Mouse (Mus musculus): Measurements from ENCODE around the gene Paip2b. TPM values are rescaled to one million over a fixed set of nuclear protein-coding genes. Genes with fewer than 3 reads are reported as not detected.
"Not testable (repeated sequence)": the region's sequence is repeated elsewhere in the genome, so short reads cannot be mapped to it uniquely, and the experiment has no call there.

Paip2b gene
- polyA plus RNA-seq, 1 experiment from 2014 or later, result 17.3 TPM

- no peak overlapping the region for H3K4me3 ChIP-seq (ENCODE audit: low read depth, low read length)
- no peak for DNase-seq (ENCODE audit: low spot score)
- H3K27me3 ChIP-seq (replicated peaks; ENCODE audit: control insufficient read depth, insufficient read depth, low read length), result no peaks in the 10 kb centered on the region
- H3K9me3 ChIP-seq (ENCODE audit: control insufficient read depth, low read length), result no peaks in the 10 kb centered on the region
- no peak overlapping the region for H3K9ac ChIP-seq (ENCODE audit: low read depth, low read length)
- H3K4me2 ChIP-seq (ENCODE audit: low read depth, low read length), result no peak overlapping the region
- H3K36me3 ChIP-seq (ENCODE audit: control insufficient read depth, insufficient read depth, low read length), result no peaks in the 10 kb centered on the region
- H3K27ac ChIP-seq (replicated peaks; ENCODE audit: low read depth, low read length), result no peak overlapping the region
- no peak for ATAC-seq (ENCODE audit: low read depth)
- H3K4me1 ChIP-seq (ENCODE audit: control insufficient read depth, insufficient read depth, low read length), result no peaks in the 10 kb centered on the region
- WGBS, result 83% methylated on average over 2 of the region's 2 CpGs
Measured at GRCm38 (mm10) chr6:83849446-83849845, 17.9 kb upstream of the Paip2b start.

GRCm38 (mm10) chr6:83846141-83846540, 14.6 kb upstream of the Paip2b start:
- no peaks in the 10 kb centered on the region for H3K4me1 ChIP-seq (ENCODE audit: control insufficient read depth, insufficient read depth, low read length)
- H3K4me2 ChIP-seq (ENCODE audit: low read depth, low read length), result no peak overlapping the region
- H3K27me3 ChIP-seq (replicated peaks; ENCODE audit: control insufficient read depth, insufficient read depth, low read length), result no peaks in the 10 kb centered on the region
- H3K27ac ChIP-seq (replicated peaks; ENCODE audit: low read depth, low read length), result no peak overlapping the region
- DNase-seq (ENCODE audit: low spot score) (no peak), ATAC-seq (ENCODE audit: low read depth) (no peak)
- 83% methylated on average over 2 of the region's 2 CpGs for WGBS
- H3K9ac ChIP-seq (ENCODE audit: low read depth, low read length), result no peak overlapping the region
- no peaks in the 10 kb centered on the region for H3K36me3 ChIP-seq (ENCODE audit: control insufficient read depth, insufficient read depth, low read length)
- H3K9me3 ChIP-seq (ENCODE audit: control insufficient read depth, low read length), result no peaks in the 10 kb centered on the region
- H3K4me3 ChIP-seq (ENCODE audit: low read depth, low read length), result no peak overlapping the region

DNA sequence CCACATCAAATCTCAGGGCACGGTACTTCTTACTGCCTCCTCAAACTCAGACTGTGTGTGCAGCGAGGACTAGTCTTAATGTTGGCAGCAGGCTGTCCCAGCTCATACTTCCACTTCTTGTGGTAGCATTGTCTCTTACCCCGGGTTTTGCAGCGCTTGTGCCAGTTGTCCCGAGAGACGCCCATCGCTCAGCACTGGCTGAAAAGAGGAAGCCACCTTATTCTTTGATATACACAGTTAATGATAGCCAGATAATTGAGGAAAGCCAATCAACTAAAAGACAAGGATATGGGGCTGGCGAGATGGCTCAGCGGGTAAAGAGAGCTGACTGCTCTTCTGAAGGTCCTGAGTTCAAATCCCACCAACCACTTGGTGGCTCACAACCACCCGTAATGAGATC, 13.4 kb upstream of the Paip2b start:
- Histone ChIP-seq H3K4me1 (ENCODE audit: control insufficient read depth, insufficient read depth, low read length) (no peaks in the 10 kb centered on the region), H3K27me3 (replicated peaks; ENCODE audit: control insufficient read depth, insufficient read depth, low read length) (no peaks in the 10 kb centered on the region), H3K9ac (ENCODE audit: low read depth, low read length) (no peak overlapping the region), H3K27ac (replicated peaks; ENCODE audit: low read depth, low read length) (no peak overlapping the region), H3K4me2 (ENCODE audit: low read depth, low read length) (no peak overlapping the region), H3K36me3 (ENCODE audit: control insufficient read depth, insufficient read depth, low read length) (no peaks in the 10 kb centered on the region), H3K4me3 (ENCODE audit: low read depth, low read length) (no peak overlapping the region), H3K9me3 (ENCODE audit: control insufficient read depth, low read length) (no peaks in the 10 kb centered on the region)
- DNase-seq (ENCODE audit: low spot score), result no peak
- WGBS, result 83% methylated on average over 10 of the region's 10 CpGs
- ATAC-seq (ENCODE audit: low read depth), result no peak

- WGBS, result 76% methylated on average over 6 of the region's 6 CpGs
Measured at GRCm38 (mm10) chr6:83840086-83840485, 8.5 kb upstream of the Paip2b start.

DNA sequence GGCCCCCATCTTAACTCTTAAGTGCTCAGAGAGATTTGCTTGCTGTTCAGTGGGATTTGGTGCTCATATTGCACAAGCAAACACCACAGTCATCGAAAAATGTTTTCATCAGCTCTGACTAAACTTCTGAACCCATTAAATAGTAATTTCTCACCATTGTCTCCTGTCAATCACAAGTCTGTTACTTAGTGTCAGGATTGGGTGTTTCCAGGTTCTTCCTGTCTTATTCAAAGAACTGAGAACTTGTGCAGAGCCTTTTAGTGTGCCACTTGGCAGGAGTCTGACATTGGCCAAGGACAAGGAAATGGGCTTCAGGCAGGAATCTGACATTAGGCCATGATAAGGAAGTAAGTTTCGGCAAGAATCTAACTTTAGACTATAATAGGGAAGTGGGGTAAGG, 6.5 kb upstream of the Paip2b start:
- Histone ChIP-seq H3K4me1 (ENCODE audit: control insufficient read depth, insufficient read depth, low read length) (no peaks in the 10 kb centered on the region), H3K4me3 (ENCODE audit: low read depth, low read length) (no peak overlapping the region), H3K27ac (replicated peaks; ENCODE audit: low read depth, low read length) (no peak overlapping the region), H3K9ac (ENCODE audit: low read depth, low read length) (no peak overlapping the region), H3K9me3 (ENCODE audit: control insufficient read depth, low read length) (no peaks in the 10 kb centered on the region), H3K27me3 (replicated peaks; ENCODE audit: control insufficient read depth, insufficient read depth, low read length) (no peaks in the 10 kb centered on the region), H3K36me3 (ENCODE audit: control insufficient read depth, insufficient read depth, low read length) (no peaks in the 10 kb centered on the region), H3K4me2 (ENCODE audit: low read depth, low read length) (no peak overlapping the region)
- no peak for DNase-seq (ENCODE audit: low spot score)
- 87% methylated on average over 2 of the region's 2 CpGs for WGBS
- ATAC-seq (ENCODE audit: low read depth), result no peak

More at GRCm38 (mm10) chr6:83840086-83840485, 8.5 kb upstream of the Paip2b start:
- DNase-seq (ENCODE audit: low spot score), result peak; percentile 41
- H3K9ac ChIP-seq (ENCODE audit: low read depth, low read length), result no peak overlapping the region
- H3K36me3 ChIP-seq (ENCODE audit: control insufficient read depth, insufficient read depth, low read length), result no peaks in the 10 kb centered on the region
- H3K4me2 ChIP-seq (ENCODE audit: low read depth, low read length), result no peak overlapping the region
- no peak overlapping the region for H3K4me3 ChIP-seq (ENCODE audit: low read depth, low read length)
- H3K27ac ChIP-seq (replicated peaks; ENCODE audit: low read depth, low read length), result no peak overlapping the region
- H3K4me1 ChIP-seq (ENCODE audit: control insufficient read depth, insufficient read depth, low read length), result no peaks in the 10 kb centered on the region
- no peaks in the 10 kb centered on the region for H3K9me3 ChIP-seq (ENCODE audit: control insufficient read depth, low read length)
- peak; percentile 91; the same call in 1 of the 2 replicates for ATAC-seq (ENCODE audit: low read depth)
- no peaks in the 10 kb centered on the region for H3K27me3 ChIP-seq (replicated peaks; ENCODE audit: control insufficient read depth, insufficient read depth, low read length)

GRCm38 (mm10) chr6:83836826-83837225, 5.3 kb upstream of the Paip2b start:
- Histone ChIP-seq H3K9ac (ENCODE audit: low read depth, low read length) (no peak overlapping the region), H3K9me3 (ENCODE audit: control insufficient read depth, low read length) (no peaks in the 10 kb centered on the region), H3K4me3 (ENCODE audit: low read depth, low read length) (no peak overlapping the region), H3K27ac (replicated peaks; ENCODE audit: low read depth, low read length) (no peak overlapping the region), H3K36me3 (ENCODE audit: control insufficient read depth, insufficient read depth, low read length) (no peaks in the 10 kb centered on the region), H3K4me2 (ENCODE audit: low read depth, low read length) (no peak overlapping the region), H3K4me1 (ENCODE audit: control insufficient read depth, insufficient read depth, low read length) (no peaks in the 10 kb centered on the region), H3K27me3 (replicated peaks; ENCODE audit: control insufficient read depth, insufficient read depth, low read length) (no peaks in the 10 kb centered on the region)
- ATAC-seq (ENCODE audit: low read depth) (no peak), DNase-seq (ENCODE audit: low spot score) (no peak)
- WGBS, result 85% methylated on average over 2 of the region's 2 CpGs

- H3K9me3 ChIP-seq (ENCODE audit: control insufficient read depth, low read length); H3K4me1 ChIP-seq (ENCODE audit: control insufficient read depth, insufficient read depth, low read length); ATAC-seq (ENCODE audit: low read depth); H3K36me3 ChIP-seq (ENCODE audit: control insufficient read depth, insufficient read depth, low read length); DNase-seq (ENCODE audit: low spot score); H3K27me3 ChIP-seq (replicated peaks; ENCODE audit: control insufficient read depth, insufficient read depth, low read length); H3K27ac ChIP-seq (replicated peaks; ENCODE audit: low read depth, low read length): not testable (repeated sequence)
- WGBS, result 38% methylated on average over 1 of the region's 1 CpGs
- Histone ChIP-seq H3K9ac (ENCODE audit: low read depth, low read length) (peak overlapping the region; percentile 51), H3K4me2 (ENCODE audit: low read depth, low read length) (peak overlapping the region; percentile 66), H3K4me3 (ENCODE audit: low read depth, low read length) (peak overlapping the region; percentile 35)
Measured at GRCm38 (mm10) chr6:83832393-83832792, 852 bp upstream of the Paip2b start.

GRCm38 (mm10) chr6:83830941-83831605, 468 bp downstream of the Paip2b start:
- ATAC-seq (ENCODE audit: low read depth) (peak; percentile 84), DNase-seq (ENCODE audit: low spot score) (peak; percentile 55)
- H3K4me3 ChIP-seq (ENCODE audit: low read depth, low read length), result peak overlapping the region; percentile 73
- peak overlapping the region; percentile 86 for H3K27ac ChIP-seq (replicated peaks; ENCODE audit: low read depth, low read length)
- H3K36me3 ChIP-seq (ENCODE audit: control insufficient read depth, insufficient read depth, low read length), result peaks cover 8% of the 10 kb centered on the region; the same call in 1 of the 2 replicates
- no peaks in the 10 kb centered on the region for H3K27me3 ChIP-seq (replicated peaks; ENCODE audit: control insufficient read depth, insufficient read depth, low read length)
- H3K4me2 ChIP-seq (ENCODE audit: low read depth, low read length), result peak overlapping the region; percentile 66
- peaks cover 5% of the 10 kb centered on the region; the same call in 1 of the 2 replicates for H3K4me1 ChIP-seq (ENCODE audit: control insufficient read depth, insufficient read depth, low read length)
- 1% methylated on average over 16 of the region's 35 CpGs for WGBS
- no peaks in the 10 kb centered on the region for H3K9me3 ChIP-seq (ENCODE audit: control insufficient read depth, low read length)
- peak overlapping the region; percentile 84 for H3K9ac ChIP-seq (ENCODE audit: low read depth, low read length)

GRCm38 (mm10) chr6:83821856-83822255, 9.7 kb downstream of the Paip2b start:
- DNase-seq (ENCODE audit: low spot score) (peak; percentile 66), ATAC-seq (ENCODE audit: low read depth) (no peak)
- Histone ChIP-seq H3K9me3 (ENCODE audit: control insufficient read depth, low read length) (no peaks in the 10 kb centered on the region), H3K4me2 (ENCODE audit: low read depth, low read length) (no peak overlapping the region), H3K27ac (replicated peaks; ENCODE audit: low read depth, low read length) (no peak overlapping the region), H3K36me3 (ENCODE audit: control insufficient read depth, insufficient read depth, low read length) (0 out of 2 replicates have a peak, but pooled peaks cover 5% of the 10 kb centered on the region), H3K9ac (ENCODE audit: low read depth, low read length) (no peak overlapping the region), H3K4me1 (ENCODE audit: control insufficient read depth, insufficient read depth, low read length) (peaks cover 7% of the 10 kb centered on the region; the same call in 1 of the 2 replicates), H3K4me3 (ENCODE audit: low read depth, low read length) (no peak overlapping the region), H3K27me3 (replicated peaks; ENCODE audit: control insufficient read depth, insufficient read depth, low read length) (no peaks in the 10 kb centered on the region)
- WGBS, result 39% methylated on average over 2 of the region's 2 CpGs
